Mouse (Mus musculus): Measurements from ENCODE around the gene AC192777.2.
"Not testable (repeated sequence)": the region's sequence is repeated elsewhere in the genome, so short reads cannot be mapped to it uniquely, and the experiment has no call there.

The AC192777.2 gene

DNA sequence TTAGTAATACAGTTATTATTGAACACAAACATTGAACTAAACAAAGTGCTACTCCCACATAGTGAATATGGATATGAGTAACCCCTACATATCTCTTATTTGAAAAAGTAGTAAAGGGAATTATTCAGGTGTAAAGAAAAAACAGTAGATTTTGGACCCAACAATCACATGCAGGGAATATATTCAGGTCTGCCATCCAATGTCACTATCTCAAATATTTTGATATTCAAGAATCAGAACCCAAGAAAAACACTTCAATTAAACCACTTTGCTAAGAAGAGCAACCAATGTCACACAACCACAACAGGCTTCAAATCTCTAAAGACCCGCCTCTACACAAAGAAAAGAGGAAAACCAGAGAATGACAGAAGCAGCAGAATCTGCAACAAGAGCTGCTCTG is at the start of gene AC192777.2:
AC192777.2 (plus strand) TSS at position 301 of the 400 bp plus-strand sequence.
- not testable (repeated sequence) for DNase-seq

DNA sequence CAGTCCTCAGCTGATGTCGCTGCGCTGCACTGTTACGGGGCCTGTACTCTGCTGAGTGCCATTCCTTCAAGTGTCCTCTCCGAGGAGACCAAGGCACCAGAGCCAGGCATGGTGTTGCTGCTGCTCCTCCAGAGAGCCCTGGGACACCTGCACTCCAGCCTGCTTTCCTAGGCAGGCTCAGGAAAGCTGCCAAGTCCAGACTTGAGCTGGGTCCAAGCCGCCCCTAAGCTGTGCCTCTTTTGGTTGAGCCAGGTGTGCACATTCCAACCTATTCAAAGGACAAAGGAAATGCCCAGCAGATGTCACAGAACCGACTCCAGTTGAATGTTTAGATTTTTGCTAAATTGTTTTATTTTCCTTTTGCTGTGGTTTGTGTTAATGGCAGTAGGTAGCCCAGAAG is 20.9 kb downstream of the AC192777.2 start:
- not testable (repeated sequence) for DNase-seq

DNA sequence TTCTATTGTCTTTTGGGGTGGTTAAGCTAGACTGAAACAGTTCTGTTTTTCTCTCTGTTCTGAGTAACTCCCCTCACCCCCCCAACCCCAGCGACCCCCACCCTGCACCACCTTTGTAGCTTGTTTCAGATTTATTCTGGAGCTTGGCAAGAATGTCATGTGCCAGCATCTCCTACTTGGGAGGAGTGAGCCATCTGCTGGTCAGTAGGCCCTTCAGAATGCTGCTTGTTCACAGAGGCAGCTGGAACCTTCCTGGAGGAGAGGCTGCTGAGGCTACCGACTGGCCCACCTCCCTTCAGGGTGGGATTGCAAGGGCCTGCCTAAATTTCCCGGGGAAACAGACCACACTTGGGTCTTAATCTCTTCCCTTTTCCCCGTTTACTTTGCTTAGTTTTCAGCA is 21.6 kb downstream of the AC192777.2 start:
- DNase-seq = not testable (repeated sequence)

Data from kidney, adult 11 months (tissue).